Mouse (Mus musculus): ENCODE measurements at regions not wholly inside any gene's neighbourhood (a gene's known extent, or its start where the extent isn't known, plus 50 kb on each side); places are given as distances from the start of the nearest gene placed in this dataset.

GRCm38 (mm10) chr5:119524171-119524570 is 146.3 kb upstream of the Tbx3 start:
- TF ChIP-seq CTCF (IDR thresholded peaks at IDR 0.05; ENCODE audit: control insufficient read depth, insufficient read depth, insufficient read length), result no peak
- TF ChIP-seq USF1 (IDR thresholded peaks at IDR 0.05; ENCODE audit: low read depth), result no peak
- TF ChIP-seq MAX (IDR thresholded peaks at IDR 0.05), result no peak
- no peak for TF ChIP-seq MYOG (IDR thresholded peaks at IDR 0.05; ENCODE audit: control insufficient read depth, extremely low read depth, insufficient read length)
- no peak for TF ChIP-seq FOSL1 (IDR thresholded peaks at IDR 0.05; ENCODE audit: insufficient read depth, low read length, poor library complexity, severe bottlenecking)
- no peak for TF ChIP-seq MYOD1 (IDR thresholded peaks at IDR 0.05; ENCODE audit: control insufficient read depth, insufficient read length, low read depth)
- TF ChIP-seq CEBPB (IDR thresholded peaks at IDR 0.05; ENCODE audit: low read depth), result no peak
